Mouse (Mus musculus) liver, postnatal 0 days (tissue): ENCODE measurements around the gene Nyap1. TPM values are rescaled to one million over a fixed set of nuclear protein-coding genes. Genes with fewer than 3 reads are reported as not detected.

Experiments
- ATAC-seq: fragments of 200-750 bp; cut with Nextera tagmentation; 2 replicates; pipeline ENCODE4 v1.8.0; 2017; ENCODE audit warnings: mild to moderate bottlenecking, moderate library complexity
- DNase-seq: peaks from one replicate; pipeline ENCODE4 v3.0.0-alpha.2; 2016
- H3K27ac ChIP-seq: fragments of 300-500 bp; sonication (generic); 2 replicates; pipeline ENCODE4 v1.5.1; 2014; ENCODE audit warnings: antibody characterized with exemption, moderate library complexity, mild to moderate bottlenecking, low read depth
- H3K27me3 ChIP-seq: fragments of 300-500 bp; sonication (generic); 2 replicates; pipeline ENCODE4 v1.6.1; 2014; ENCODE audit warnings: low read length, control low read depth, mixed read lengths; ENCODE audit not compliant: insufficient read depth
- H3K36me3 ChIP-seq: fragments of 300-500 bp; sonication (generic); replicated peaks from 2 replicates; pipeline ENCODE4 v1.6.1; 2014; ENCODE audit warnings: mild to moderate bottlenecking, control low read depth, low read length, moderate library complexity, mixed read lengths; ENCODE audit not compliant: insufficient read depth
- H3K4me1 ChIP-seq: fragments of 300-500 bp; sonication (generic); 2 replicates; pipeline ENCODE4 v1.6.1; 2014; ENCODE audit warnings: antibody characterized with exemption, mild to moderate bottlenecking, control low read depth; ENCODE audit not compliant: insufficient read depth
- H3K4me2 ChIP-seq: fragments of 300-500 bp; sonication (generic); 2 replicates; pipeline ENCODE4 v1.6.1; 2014; ENCODE audit warnings: low read depth, mild to moderate bottlenecking, low read length, moderate library complexity, mixed read lengths
- H3K4me3 ChIP-seq: fragments of 300-500 bp; sonication (generic); 2 replicates; pipeline ENCODE4 v1.5.1; 2014; ENCODE audit warnings: low read depth, low read length
- H3K9ac ChIP-seq: fragments of 300-500 bp; sonication (generic); replicated peaks from 2 replicates; pipeline ENCODE4 v1.6.1; 2014; ENCODE audit warnings: mild to moderate bottlenecking, moderate library complexity
- H3K9me3 ChIP-seq: fragments of 300-500 bp; sonication (generic); 2 replicates; pipeline ENCODE4 v1.6.1; 2016; ENCODE audit warnings: mild to moderate bottlenecking, control low read depth, low read length, mixed read lengths
- CTCF ChIP-seq: sonication (generic); IDR thresholded peaks from 2 replicates; pipeline ENCODE4 v1.5.1; 2016; ENCODE audit warnings: antibody characterized with exemption, low read depth
- EP300 ChIP-seq: IDR thresholded peaks from 2 replicates; pipeline ENCODE4 v1.6.1; 2016; ENCODE audit warnings: antibody characterized with exemption, low read depth, mild to moderate bottlenecking
- WGBS: fragments of 180-500 bp; shearing (Covaris S2); extraction: QIAGEN DNeasy Blood & Tissue Kit; methylation state at CpG from one replicate; pipeline ENCODE4 v1.1.7; 2014; ENCODE audit not compliant: insufficient replicate concordance; 5-methylcytosine and 5-hydroxymethylcytosine counted together
- polyA plus RNA-seq: library from polyadenylated mRNA; unstranded; fragments of >200 nt; fragmentation: Nextera tagmentation; extraction: Ambion mirVana; gene quantifications from 2 replicates; pipeline ENCODE4 v1.2.1, GENCODE M21; 2015

Gene Nyap1
- polyA plus RNA-seq, 1 experiment from 2014 or later = 0.18 TPM

- peak; percentile 23 for DNase-seq
- 87% methylated on average over 6 of the region's 6 CpGs for WGBS
- H3K4me2 ChIP-seq = no peak overlapping the region
- TF ChIP-seq EP300 = no peak
- TF ChIP-seq CTCF = no peak
- ATAC-seq = no peak
- no peaks in the 10 kb centered on the region for H3K9me3 ChIP-seq
- H3K27ac ChIP-seq = no peak overlapping the region
- peaks cover 58% of the 10 kb centered on the region for H3K36me3 ChIP-seq
- H3K9ac ChIP-seq = no peak overlapping the region
- H3K27me3 ChIP-seq = no peaks in the 10 kb centered on the region
- no peak overlapping the region for H3K4me3 ChIP-seq
- no peaks in the 10 kb centered on the region for H3K4me1 ChIP-seq
Observed at GRCm38 (mm10) chr5:137757887-137758286, 16.5 kb upstream of the Nyap1 start.

- H3K4me2 ChIP-seq = no peak overlapping the region
- H3K9ac ChIP-seq = no peak overlapping the region
- H3K27me3 ChIP-seq = no peaks in the 10 kb centered on the region
- TF ChIP-seq EP300 (no peak), CTCF (peak; percentile 98)
- 0 out of 2 replicates have a peak overlapping the region, but pooled peaks have one; percentile 7 for H3K27ac ChIP-seq
- no peaks in the 10 kb centered on the region for H3K9me3 ChIP-seq
- peak; percentile 91 for DNase-seq
- ATAC-seq = peak; percentile 64
- H3K4me1 ChIP-seq = no peaks in the 10 kb centered on the region
- H3K4me3 ChIP-seq = no peak overlapping the region
- peaks cover 65% of the 10 kb centered on the region for H3K36me3 ChIP-seq
- WGBS = 52% methylated on average over 10 of the region's 10 CpGs
Observed at GRCm38 (mm10) chr5:137756882-137757661, 15.7 kb upstream of the Nyap1 start.

GRCm38 (mm10) chr5:137756106-137756505 lies 14.7 kb upstream of the Nyap1 start:
- 64% methylated on average over 3 of the region's 3 CpGs for WGBS
- Histone ChIP-seq H3K27ac (no peak overlapping the region), H3K4me3 (no peak overlapping the region), H3K27me3 (no peaks in the 10 kb centered on the region), H3K4me2 (no peak overlapping the region), H3K36me3 (peaks cover 75% of the 10 kb centered on the region), H3K9me3 (no peaks in the 10 kb centered on the region), H3K4me1 (no peaks in the 10 kb centered on the region), H3K9ac (no peak overlapping the region)
- no peak for DNase-seq
- TF ChIP-seq CTCF (no peak), EP300 (no peak)
- no peak for ATAC-seq

- peak; percentile 11 for DNase-seq
- H3K27me3 ChIP-seq = no peaks in the 10 kb centered on the region
- 88% methylated on average over 5 of the region's 5 CpGs for WGBS
- H3K4me2 ChIP-seq = no peak overlapping the region
- no peak for ATAC-seq
- H3K9ac ChIP-seq = no peak overlapping the region
- H3K4me1 ChIP-seq = no peaks in the 10 kb centered on the region
- H3K27ac ChIP-seq = no peak overlapping the region
- H3K36me3 ChIP-seq = peaks cover 81% of the 10 kb centered on the region
- TF ChIP-seq EP300 = no peak
- TF ChIP-seq CTCF = no peak
- H3K4me3 ChIP-seq = no peak overlapping the region
- no peaks in the 10 kb centered on the region for H3K9me3 ChIP-seq
Observed at GRCm38 (mm10) chr5:137755425-137755824, 14.0 kb upstream of the Nyap1 start.

GRCm38 (mm10) chr5:137753111-137753832 lies 11.9 kb upstream of the Nyap1 start:
- no peak overlapping the region for H3K9ac ChIP-seq
- H3K4me2 ChIP-seq = no peak overlapping the region
- H3K4me1 ChIP-seq = peaks cover 14% of the 10 kb centered on the region
- H3K9me3 ChIP-seq = no peaks in the 10 kb centered on the region
- H3K4me3 ChIP-seq = no peak overlapping the region
- no peak overlapping the region for H3K27ac ChIP-seq
- no peak for ATAC-seq
- peaks cover 65% of the 10 kb centered on the region for H3K36me3 ChIP-seq
- TF ChIP-seq EP300 (no peak), CTCF (no peak)
- 92% methylated on average over 11 of the region's 13 CpGs for WGBS
- no peaks in the 10 kb centered on the region for H3K27me3 ChIP-seq
- peak; percentile 11 for DNase-seq

GRCm38 (mm10) chr5:137751988-137752387 lies 10.6 kb upstream of the Nyap1 start:
- 92% methylated on average over 6 of the region's 6 CpGs for WGBS
- no peak overlapping the region for H3K9ac ChIP-seq
- no peaks in the 10 kb centered on the region for H3K9me3 ChIP-seq
- ATAC-seq (no peak), DNase-seq (no peak)
- no peak for TF ChIP-seq CTCF
- TF ChIP-seq EP300 = no peak
- peaks cover 53% of the 10 kb centered on the region for H3K36me3 ChIP-seq
- H3K4me1 ChIP-seq = peaks cover 22% of the 10 kb centered on the region
- H3K27me3 ChIP-seq = no peaks in the 10 kb centered on the region
- H3K4me3 ChIP-seq = no peak overlapping the region
- no peak overlapping the region for H3K4me2 ChIP-seq
- no peak overlapping the region for H3K27ac ChIP-seq
